Mouse (Mus musculus): Measurements from ENCODE around the gene Uap1. TPM values are rescaled to one million over a fixed set of nuclear protein-coding genes. Genes with fewer than 3 reads are reported as not detected.
"Not testable (repeated sequence)": the region's sequence is repeated elsewhere in the genome, so short reads cannot be mapped to it uniquely, and the experiment has no call there.

Uap1 gene
- polyA plus RNA-seq, 1 experiment from 2014 or later, result 52.5 TPM

- Histone ChIP-seq H3K4me2 (peak overlapping the region; percentile 48), H3K9ac (no peak overlapping the region), H3K9me3 (no peaks in the 10 kb centered on the region), H3K4me1 (no peaks in the 10 kb centered on the region), H3K27me3 (replicated peaks) (no peaks in the 10 kb centered on the region), H3K36me3 (no peaks in the 10 kb centered on the region), H3K4me3 (replicated peaks) (peak overlapping the region; percentile 35), H3K27ac (peak overlapping the region; percentile 93)
- 53% methylated on average over 19 of the region's 19 CpGs for WGBS
- peak; percentile 65; the same call in 1 of the 2 replicates for ATAC-seq (ENCODE audit: insufficient read depth, low FRiP score, low read depth)
Measured at GRCm38 (mm10) chr1:170109776-170110515, 64.8 kb downstream of the Uap1 start.

- not testable (repeated sequence) for H3K4me3 ChIP-seq (replicated peaks); H3K9me3 ChIP-seq; H3K36me3 ChIP-seq; ATAC-seq (ENCODE audit: insufficient read depth, low FRiP score, low read depth); H3K27ac ChIP-seq; H3K4me2 ChIP-seq; H3K4me1 ChIP-seq; H3K27me3 ChIP-seq (replicated peaks); H3K9ac ChIP-seq
- 86% methylated on average over 6 of the region's 6 CpGs for WGBS
Measured at GRCm38 (mm10) chr1:170102814-170103213, 71.9 kb downstream of the Uap1 start.

Other genes starting within 250 kb of the Uap1 start
- 0.12 and 0.15 TPM in 2 replicates for gene Ccdc190, start 246.3 kb downstream of the Uap1 start, polyA plus RNA-seq (2015; fragmentation: Nextera tagmentation; extraction: Ambion mirVana)
- 15.3 and 16.0 TPM in 2 replicates for gene Hsd17b7, start 205.7 kb downstream of the Uap1 start, polyA plus RNA-seq (2015; fragmentation: Nextera tagmentation; extraction: Ambion mirVana)
- gene Ddr2, start 64.2 kb downstream of the Uap1 start, polyA plus RNA-seq (2015; fragmentation: Nextera tagmentation; extraction: Ambion mirVana), result 47.4 and 48.6 TPM in 2 replicates
- 8.0 and 8.4 TPM in 2 replicates for gene Uhmk1, start 40.4 kb upstream of the Uap1 start, polyA plus RNA-seq (2015; fragmentation: Nextera tagmentation; extraction: Ambion mirVana)
- gene Sh2d1b2, start 57.8 kb upstream of the Uap1 start, polyA plus RNA-seq (2015; fragmentation: Nextera tagmentation; extraction: Ambion mirVana), result not detected in 2 replicates
- gene Sh2d1b1, start 102.4 kb upstream of the Uap1 start, polyA plus RNA-seq (2015; fragmentation: Nextera tagmentation; extraction: Ambion mirVana), result 0.46 and 0.50 TPM in 2 replicates
- 3.9 and 4.4 TPM in 2 replicates for gene Gm7694, start 131.4 kb upstream of the Uap1 start, polyA plus RNA-seq (2015; fragmentation: Nextera tagmentation; extraction: Ambion mirVana)
- gene Spata46, start 133.8 kb upstream of the Uap1 start, polyA plus RNA-seq (2015; fragmentation: Nextera tagmentation; extraction: Ambion mirVana), result 1.7 and 1.9 TPM in 2 replicates

Data from stomach, embryonic 15.5 days (tissue).